Mouse (Mus musculus) hindbrain, embryonic 11.5 days (tissue): ENCODE data around the gene Rprd2. TPM values are rescaled to one million over a fixed set of nuclear protein-coding genes. Genes with fewer than 3 reads are reported as not detected.

ENCODE experiments used
- ATAC-seq: fragments of 200-750 bp; cut with Nextera tagmentation; 2 replicates; pipeline ENCODE4 v1.8.0; 2017; ENCODE audit warnings: mild to moderate bottlenecking, moderate TSS enrichment, moderate library complexity; ENCODE audit not compliant: low FRiP score
- DNase-seq: peaks from one replicate; pipeline ENCODE4 v3.0.0-alpha.2; 2015; ENCODE audit warnings: low spot score
- H3K27ac ChIP-seq: fragments of 300-500 bp; sonication (generic); 2 replicates; pipeline ENCODE4 v1.5.1; 2014; ENCODE audit warnings: mild to moderate bottlenecking, low read depth, low read length
- H3K27me3 ChIP-seq: fragments of 300-500 bp; sonication (generic); 2 replicates; pipeline ENCODE4 v1.6.1; 2014; ENCODE audit warnings: mild to moderate bottlenecking, low read length, moderate library complexity, mixed read lengths; ENCODE audit not compliant: control insufficient read depth, insufficient read depth
- H3K36me3 ChIP-seq: fragments of 300-500 bp; sonication (generic); 2 replicates; pipeline ENCODE4 v1.6.1; 2014; ENCODE audit warnings: mild to moderate bottlenecking, low read length, moderate library complexity, mixed read lengths; ENCODE audit not compliant: control insufficient read depth, insufficient read depth
- H3K4me1 ChIP-seq: fragments of 300-500 bp; sonication (generic); replicated peaks from 2 replicates; pipeline ENCODE4 v1.6.1; 2014; ENCODE audit warnings: low read length, mixed read lengths; ENCODE audit not compliant: control insufficient read depth, insufficient read depth
- H3K4me2 ChIP-seq: fragments of 300-500 bp; sonication (generic); replicated peaks from 2 replicates; pipeline ENCODE4 v1.6.1; 2014; ENCODE audit warnings: mild to moderate bottlenecking, low read depth, low read length
- H3K4me3 ChIP-seq: fragments of 300-500 bp; sonication (generic); 2 replicates; pipeline ENCODE4 v1.5.1; 2014; ENCODE audit warnings: low read depth, low read length
- H3K9ac ChIP-seq: fragments of 300-500 bp; sonication (generic); 2 replicates; pipeline ENCODE4 v1.6.1; 2014; ENCODE audit warnings: low read depth, low read length
- H3K9me3 ChIP-seq: fragments of 300-500 bp; sonication (generic); 2 replicates; pipeline ENCODE4 v1.6.1; 2016; ENCODE audit warnings: low read length; ENCODE audit not compliant: control insufficient read depth
- WGBS: fragments of 180-500 bp; shearing (Covaris S2); extraction: QIAGEN DNeasy Blood & Tissue Kit; methylation state at CpG from one replicate; pipeline ENCODE4 v1.1.7; 2014; 5-methylcytosine and 5-hydroxymethylcytosine counted together
- polyA plus RNA-seq: library from polyadenylated mRNA; unstranded; fragments of >200 nt; fragmentation: Nextera tagmentation; extraction: Ambion mirVana; gene quantifications from 2 replicates; pipeline ENCODE4 v1.2.1, GENCODE M21; 2014

Rprd2 gene
- polyA plus RNA-seq, 1 experiment from 2014 or later = 27.4 TPM

DNA sequence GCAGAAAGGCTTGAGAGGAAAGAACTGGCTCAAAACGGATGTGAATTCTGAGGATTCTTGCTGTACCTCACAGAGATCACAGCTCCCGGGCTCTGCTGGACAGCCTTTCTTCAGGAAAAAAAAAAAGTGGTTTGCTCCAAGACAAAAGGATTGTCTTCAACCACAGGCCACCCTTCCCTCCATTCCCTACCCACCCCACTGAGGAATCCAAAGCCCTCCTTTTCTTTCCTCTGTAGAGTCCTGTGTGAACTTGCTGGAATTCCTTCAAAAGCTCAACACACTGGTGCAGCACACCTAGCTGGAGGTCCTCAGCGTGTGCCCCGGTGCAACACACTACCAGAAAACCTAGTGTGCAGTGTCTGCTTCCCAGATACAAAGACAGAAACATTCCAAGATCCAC lies 56.9 kb downstream of the Rprd2 start:
- Histone ChIP-seq H3K36me3 (peaks cover 12% of the 10 kb centered on the region), H3K27ac (no peak overlapping the region), H3K4me1 (no peaks in the 10 kb centered on the region), H3K9ac (no peak overlapping the region), H3K4me2 (no peak overlapping the region), H3K4me3 (no peak overlapping the region), H3K9me3 (no peaks in the 10 kb centered on the region), H3K27me3 (no peaks in the 10 kb centered on the region)
- no peak for ATAC-seq
- DNase-seq = no peak
- WGBS = 60% methylated on average over 4 of the region's 4 CpGs

DNA sequence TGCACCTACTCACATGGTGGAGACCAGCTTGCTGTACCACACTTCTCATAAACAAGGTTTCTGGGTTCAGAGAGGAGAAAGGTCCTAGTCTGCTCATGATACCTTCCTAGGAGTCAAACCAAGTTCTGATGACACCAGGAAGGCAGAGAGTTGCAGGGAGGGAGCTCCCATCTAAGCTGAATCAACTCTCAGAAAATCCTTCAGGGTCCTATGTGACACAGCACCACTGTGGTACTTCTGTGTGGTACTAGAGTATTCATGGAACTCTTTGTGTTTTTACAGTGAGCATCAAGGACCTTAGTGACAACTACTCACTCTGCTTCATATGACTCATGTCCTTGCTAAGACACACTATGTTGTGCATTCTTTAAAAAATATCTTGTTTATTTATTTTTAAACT lies 58.0 kb downstream of the Rprd2 start:
- Histone ChIP-seq H3K27ac (no peak overlapping the region), H3K4me1 (no peaks in the 10 kb centered on the region), H3K27me3 (no peaks in the 10 kb centered on the region), H3K36me3 (peaks cover 12% of the 10 kb centered on the region), H3K4me3 (no peak overlapping the region), H3K9ac (no peak overlapping the region), H3K4me2 (no peak overlapping the region), H3K9me3 (no peaks in the 10 kb centered on the region)
- DNase-seq (no peak), ATAC-seq (no peak)

DNA sequence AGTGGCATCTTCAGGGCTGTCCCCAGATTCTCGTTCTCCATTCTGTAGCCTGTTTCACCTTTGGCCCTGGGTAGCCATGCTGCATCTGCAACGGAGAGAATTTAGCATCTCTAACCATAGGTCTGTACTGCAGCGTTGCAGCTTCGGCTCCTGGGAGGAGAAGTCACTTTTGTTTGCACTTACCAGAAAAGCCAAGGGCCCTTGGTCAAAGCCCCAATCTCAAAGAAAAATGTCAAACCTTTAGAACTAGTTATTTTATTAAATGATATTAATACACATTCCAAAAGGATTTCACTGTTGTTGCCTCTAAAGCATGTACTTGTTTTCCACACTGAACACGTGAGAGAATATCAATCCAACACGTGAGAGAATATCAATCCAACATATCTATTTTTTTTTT lies 58.6 kb downstream of the Rprd2 start, which contains the start of gene Tars2:
Gene Tars2, minus strand, starts transcription at position 101 of the 400 bp plus-strand sequence.
- H3K36me3 ChIP-seq = peaks cover 7% of the 10 kb centered on the region
- H3K9ac ChIP-seq = no peak within 1 kb of the TSS
- DNase-seq (no peak), ATAC-seq (no peak)
- 86% methylated on average over 6 of the region's 6 CpGs for WGBS
- no peaks in the 10 kb centered on the region for H3K9me3 ChIP-seq
- no peaks in the 10 kb centered on the region for H3K4me1 ChIP-seq
- H3K27ac ChIP-seq = no peak within 1 kb of the TSS
- H3K4me3 ChIP-seq = no peak within 1 kb of the TSS
- H3K4me2 ChIP-seq = no peak within 1 kb of the TSS
- no peaks in the 10 kb centered on the region for H3K27me3 ChIP-seq

DNA sequence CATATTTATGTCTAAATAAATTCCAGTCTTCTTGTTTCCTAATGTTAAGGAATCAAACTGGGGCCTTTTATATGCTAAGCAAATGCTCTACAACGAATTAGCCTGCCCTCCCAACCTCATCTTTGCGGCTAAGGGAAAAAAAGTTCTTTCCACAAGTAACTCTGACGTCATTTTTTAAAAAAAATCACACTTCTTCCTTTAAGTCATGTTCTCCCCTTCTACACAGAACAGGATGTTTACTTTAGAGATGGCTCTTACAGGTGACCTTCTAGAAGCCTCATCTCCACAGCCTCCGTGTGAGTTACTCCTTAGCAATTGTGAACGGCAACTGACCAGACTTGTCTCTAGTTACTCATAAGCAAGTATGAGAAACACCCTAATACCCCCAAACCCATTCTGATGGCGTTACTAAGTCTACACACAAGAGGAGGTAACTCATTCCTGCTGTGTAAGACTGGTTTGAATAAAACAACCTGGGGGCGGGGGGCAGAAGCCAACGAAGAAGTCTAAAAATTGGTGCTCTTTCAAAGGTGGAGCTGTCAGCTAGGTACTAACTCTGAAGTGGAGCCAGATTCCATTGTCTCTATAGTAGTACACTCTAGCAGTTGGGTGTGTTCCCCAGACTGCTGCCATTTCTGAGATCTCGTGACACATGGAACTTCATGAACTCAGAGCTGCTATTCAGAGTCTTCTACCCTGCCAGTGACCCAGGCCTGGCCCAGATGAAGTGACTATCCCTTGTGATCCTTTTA lies 60.0 kb downstream of the Rprd2 start:
- WGBS = 55% methylated on average over 9 of the region's 9 CpGs
- ATAC-seq (no peak), DNase-seq (no peak)
- Histone ChIP-seq H3K9ac (no peak overlapping the region), H3K9me3 (no peaks in the 10 kb centered on the region), H3K4me1 (no peaks in the 10 kb centered on the region), H3K4me2 (no peak overlapping the region), H3K4me3 (no peak overlapping the region), H3K27ac (no peak overlapping the region), H3K27me3 (no peaks in the 10 kb centered on the region), H3K36me3 (peaks cover 3% of the 10 kb centered on the region; the same call in 1 of the 2 replicates)

DNA sequence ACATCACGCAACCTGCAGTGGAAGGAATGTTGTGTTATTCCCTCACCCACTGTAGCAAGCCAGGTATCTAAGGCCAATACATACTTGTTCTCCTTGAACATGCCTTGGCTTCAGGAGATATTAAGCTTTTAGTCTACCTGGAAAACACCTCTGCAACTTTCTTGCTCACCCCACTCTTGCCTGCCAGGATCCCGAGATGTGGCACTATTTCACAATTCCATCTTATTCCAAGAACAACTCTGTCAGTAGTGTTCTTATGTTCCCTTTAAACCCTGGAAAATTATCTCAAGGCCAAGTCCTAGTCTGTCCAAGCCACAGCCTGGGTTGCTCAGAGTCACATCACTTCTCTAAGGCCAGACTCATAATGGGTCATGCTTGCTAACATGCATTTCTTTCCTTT lies 61.9 kb downstream of the Rprd2 start:
- DNase-seq = no peak
- 89% methylated on average over 2 of the region's 2 CpGs for WGBS
- ATAC-seq = no peak

DNA sequence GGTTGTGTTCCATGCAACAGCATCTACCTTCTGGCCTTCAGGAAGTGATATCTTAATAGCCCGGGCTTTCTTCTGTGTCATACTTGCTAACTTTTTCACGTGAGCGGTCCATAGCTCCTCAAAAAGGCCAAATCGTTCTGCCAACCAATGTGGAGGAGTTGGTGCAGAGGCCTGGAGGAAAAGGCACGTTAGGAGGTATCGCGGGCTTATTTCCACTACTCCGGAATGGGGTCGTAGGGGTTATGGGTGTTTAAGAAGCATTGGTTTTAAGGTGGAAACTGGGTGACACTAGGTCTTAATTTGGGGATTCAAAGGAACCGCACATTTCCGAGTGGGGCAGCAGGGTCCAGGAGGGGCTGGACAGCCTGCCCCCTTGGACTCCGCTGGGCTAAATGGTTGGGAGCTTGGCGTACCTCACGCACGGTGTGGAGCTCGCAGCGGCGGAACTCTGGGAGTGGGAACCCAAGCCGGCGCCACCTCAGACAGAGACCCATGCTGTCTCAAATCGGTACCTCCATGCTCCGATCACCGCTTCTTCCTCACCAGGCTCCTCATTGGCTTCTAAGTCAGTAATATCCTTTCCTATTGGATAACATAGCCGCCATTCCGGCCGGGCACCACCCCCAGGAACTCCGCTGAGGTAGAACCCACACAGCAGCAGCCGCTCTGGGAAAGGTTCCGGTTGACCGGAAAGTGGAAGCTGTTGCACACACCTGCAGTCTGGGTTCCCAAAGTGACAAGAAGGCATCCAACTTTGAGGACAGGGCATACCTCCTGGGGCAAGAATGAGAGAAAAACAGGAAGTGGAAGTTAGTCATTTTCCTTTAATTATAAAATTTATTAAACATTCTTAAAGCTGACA lies 64.1 kb downstream of the Rprd2 start:
- Histone ChIP-seq H3K4me2 (peak overlapping the region; percentile 52), H3K27me3 (no peaks in the 10 kb centered on the region), H3K9me3 (no peaks in the 10 kb centered on the region), H3K36me3 (0 out of 2 replicates have a peak, but pooled peaks cover 3% of the 10 kb centered on the region), H3K4me1 (no peaks in the 10 kb centered on the region), H3K9ac (peak overlapping the region; percentile 78), H3K4me3 (peak overlapping the region; percentile 81), H3K27ac (peak overlapping the region; percentile 47)
- peak; percentile 88 for DNase-seq
- under 1% methylated on average over 30 of the region's 30 CpGs for WGBS
- peak; percentile 98 for ATAC-seq

More for the DNA sequence above, 61.9 kb downstream of the Rprd2 start:
- H3K9me3 ChIP-seq = no peaks in the 10 kb centered on the region
- H3K27me3 ChIP-seq = no peaks in the 10 kb centered on the region
- H3K27ac ChIP-seq = no peak overlapping the region
- H3K4me3 ChIP-seq = no peak overlapping the region
- H3K4me2 ChIP-seq = no peak overlapping the region
- H3K36me3 ChIP-seq = peaks cover 2% of the 10 kb centered on the region; the same call in 1 of the 2 replicates
- H3K4me1 ChIP-seq = no peaks in the 10 kb centered on the region
- no peak overlapping the region for H3K9ac ChIP-seq

DNA sequence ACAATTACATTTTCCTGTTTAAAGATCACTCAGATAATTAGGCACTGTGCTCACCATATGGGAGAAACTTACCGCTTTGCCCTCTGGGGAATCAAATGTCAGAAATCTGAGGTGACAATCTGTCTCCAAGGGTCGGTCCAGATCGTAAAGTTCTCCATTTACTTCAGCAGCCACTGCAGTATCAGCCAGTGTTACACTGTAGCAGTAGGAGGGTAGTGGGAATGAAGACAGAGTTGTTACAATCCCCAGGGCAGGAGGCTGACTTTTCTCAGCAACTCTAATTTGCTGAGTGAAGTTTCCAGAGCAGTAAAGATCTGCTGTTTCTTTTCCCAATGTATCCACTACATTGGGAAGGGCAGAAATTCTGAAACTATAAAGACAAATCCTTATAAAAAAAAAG lies 65.7 kb downstream of the Rprd2 start:
- 93% methylated on average over 3 of the region's 3 CpGs for WGBS
- H3K4me2 ChIP-seq = no peak overlapping the region
- H3K9me3 ChIP-seq = no peaks in the 10 kb centered on the region
- ATAC-seq (no peak), DNase-seq (no peak)
- H3K4me1 ChIP-seq = no peaks in the 10 kb centered on the region
- 0 out of 2 replicates have a peak, but pooled peaks cover 3% of the 10 kb centered on the region for H3K36me3 ChIP-seq
- H3K27ac ChIP-seq = no peak overlapping the region
- H3K4me3 ChIP-seq = no peak overlapping the region
- no peaks in the 10 kb centered on the region for H3K27me3 ChIP-seq
- no peak overlapping the region for H3K9ac ChIP-seq

DNA sequence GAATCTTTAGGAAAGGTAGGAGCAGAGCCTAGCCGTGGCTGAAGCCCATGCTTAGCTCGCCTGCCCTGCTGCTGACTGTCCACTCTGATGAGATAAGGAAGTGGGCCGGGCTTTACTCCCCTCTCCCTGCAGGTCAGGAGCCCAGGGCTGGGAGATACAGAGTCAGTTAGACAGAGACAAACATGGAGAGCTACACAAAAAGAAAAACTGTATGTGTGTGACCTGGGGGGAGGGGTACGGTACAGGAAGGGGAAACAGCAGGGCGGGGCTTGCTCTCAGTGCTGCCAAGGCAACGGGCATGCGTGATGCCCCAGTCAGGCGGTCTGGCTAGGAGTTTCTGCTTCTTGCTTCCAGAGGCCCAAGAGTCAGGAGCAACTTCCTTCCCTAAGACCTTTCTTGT lies 78.3 kb downstream of the Rprd2 start:
- H3K9me3 ChIP-seq = no peaks in the 10 kb centered on the region
- 82% methylated on average over 8 of the region's 8 CpGs for WGBS
- H3K4me1 ChIP-seq = no peaks in the 10 kb centered on the region
- peaks cover 2% of the 10 kb centered on the region; the same call in 1 of the 2 replicates for H3K36me3 ChIP-seq
- no peak for ATAC-seq
- H3K27me3 ChIP-seq = no peaks in the 10 kb centered on the region
- no peak for DNase-seq
- H3K4me2 ChIP-seq = no peak overlapping the region
- H3K27ac ChIP-seq = no peak overlapping the region
- H3K9ac ChIP-seq = no peak overlapping the region
- H3K4me3 ChIP-seq = no peak overlapping the region
